Mouse (Mus musculus): ENCODE measurements around the gene Ppie.

DNA sequence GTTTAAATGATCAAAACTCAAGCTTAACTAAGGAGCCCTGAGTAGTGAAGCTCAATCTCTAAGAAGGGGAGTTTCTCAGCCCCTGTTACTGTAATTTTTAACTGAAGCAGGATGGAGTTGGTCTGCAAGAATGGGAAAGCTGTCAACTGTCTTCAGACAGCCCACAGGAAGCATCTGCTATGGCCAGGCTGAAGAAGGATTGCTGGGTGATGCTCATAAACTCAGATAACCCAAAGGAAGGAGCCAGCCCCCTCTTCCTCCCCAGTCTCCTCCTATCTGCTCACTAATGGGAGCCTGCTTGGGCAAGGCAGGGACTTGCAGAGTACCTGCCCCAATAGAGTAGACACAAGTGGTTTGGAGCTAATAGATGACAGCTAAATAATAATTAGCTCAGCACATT lies 16.1 kb upstream of the Ppie start:
- TF ChIP-seq CTCF (IDR thresholded peaks at IDR 0.05; ENCODE audit: insufficient read depth, low read depth, low read length), result no peak
- TF ChIP-seq POLR2A (IDR thresholded peaks at IDR 0.05; ENCODE audit: insufficient read depth, low read depth, low read length), result no peak

Measured in olfactory bulb, adult 2 months (tissue).